Mouse (Mus musculus): ENCODE results near the gene C2cd6.

- TF ChIP-seq CTCF (conservative IDR thresholded peaks at IDR 0.05 in 1 of 2, IDR thresholded peaks at IDR 0.05 in 1 of 2; ENCODE audit: low read depth in 2 of 2, low read length in 2 of 2): peak in 1 of 2 experiments; percentile 58; a peak in 2 of 4 replicates
- no peak for TF ChIP-seq POLR2A (IDR thresholded peaks at IDR 0.05; ENCODE audit: low read depth, low read length)
- no peak for TF ChIP-seq MXI1 (IDR thresholded peaks at IDR 0.05; ENCODE audit: low read depth, low read length)
- TF ChIP-seq EP300 (IDR thresholded peaks at IDR 0.05; ENCODE audit: low read length): no peak
- TF ChIP-seq ZC3H11A (IDR thresholded peaks at IDR 0.05; ENCODE audit: low read depth, low read length): no peak
- TF ChIP-seq USF1 (IDR thresholded peaks at IDR 0.05; ENCODE audit: low read depth, low read length): no peak
- no peak for TF ChIP-seq HCFC1 (IDR thresholded peaks at IDR 0.05; ENCODE audit: low read depth, low read length)
- TF ChIP-seq ETS1 (conservative IDR thresholded peaks at IDR 0.05; ENCODE audit: low read depth, low read length): no peak
- no peak for TF ChIP-seq RCOR1 (conservative IDR thresholded peaks at IDR 0.05; ENCODE audit: low read depth, low read length)
These were observed 26.7 kb downstream of the C2cd6 start for GRCm38 (mm10) chr1:59067976-59068375.
